Mouse (Mus musculus) CH12.LX (cell line): ENCODE results near the gene Psmd12. TPM values are rescaled to one million over a fixed set of nuclear protein-coding genes. Genes with fewer than 3 reads are reported as not detected.
A peak's percentile ranks its signal among the peaks of the same experiment; 100 is the strongest.

Experiments
- DNase-seq: peaks from one replicate; pipeline ENCODE4 v3.0.0-alpha.2; 2013; ENCODE audit errors: extremely low read depth
- H3K27ac ChIP-seq: 2 replicates; pipeline ENCODE4 v1.5.1; 2012; ENCODE audit warnings: low read depth, mild to moderate bottlenecking, control low read depth, moderate library complexity; ENCODE audit not compliant: insufficient read depth
- H3K27me3 ChIP-seq: replicated peaks from 2 replicates; pipeline ENCODE3; 2012; ENCODE audit warnings: inconsistent platforms
- H3K36me3 ChIP-seq, 2 experiments: replicated peaks in 1 of 2; 2 replicates each; pipeline versions ENCODE3 to v1.6.1; 2012; ENCODE audit warnings: inconsistent platforms in 1 of 2, low read length in 1 of 2, mild to moderate bottlenecking in 1 of 2, mixed read lengths in 1 of 2, moderate library complexity in 1 of 2; ENCODE audit not compliant: control insufficient read depth in 1 of 2, insufficient read depth in 1 of 2
- H3K4me1 ChIP-seq, 2 experiments: 2 replicates each; pipeline ENCODE4 v1.6.1; 2012; ENCODE audit warnings: inconsistent platforms in 1 of 2, moderate library complexity in 1 of 2; ENCODE audit not compliant: insufficient read depth in 2 of 2, control insufficient read depth in 1 of 2
- H3K4me2 ChIP-seq: 2 replicates; pipeline ENCODE4 v1.6.1; 2012; ENCODE audit warnings: low read depth, mild to moderate bottlenecking, control low read depth; ENCODE audit not compliant: poor library complexity, insufficient read depth, severe bottlenecking
- H3K4me3 ChIP-seq, 3 experiments: fragments of 150-350 bp in 1 of 3; sonication (generic) in 1 of 3; replicated peaks in 1 of 3; 2 replicates each; pipeline versions ENCODE3 to v1.5.1; 2011 to 2012; ENCODE audit warnings: low read depth in 2 of 3, low read length in 2 of 3, mild to moderate bottlenecking in 2 of 3, moderate library complexity in 2 of 3, control low read depth in 1 of 3, improper control_type of control experiment in 1 of 3, inconsistent platforms in 1 of 3, mixed read lengths in 1 of 3; ENCODE audit not compliant: poor library complexity in 1 of 3
- H3K79me2 ChIP-seq: replicated peaks from 2 replicates; pipeline ENCODE4 v1.6.1; 2012; ENCODE audit warnings: mild to moderate bottlenecking, moderate library complexity; ENCODE audit not compliant: control insufficient read depth, poor library complexity, insufficient read depth, severe bottlenecking; ENCODE audit errors: extremely low read depth
- H3K9ac ChIP-seq: 2 replicates; pipeline ENCODE4 v1.6.1; 2012; ENCODE audit warnings: low read depth, mild to moderate bottlenecking, control low read depth, moderate library complexity; ENCODE audit not compliant: insufficient read depth
- H3K9me3 ChIP-seq: replicated peaks from 2 replicates; pipeline ENCODE3; 2012; ENCODE audit warnings: low read length, inconsistent platforms, mixed read lengths
- CTCF ChIP-seq, 2 experiments: IDR thresholded peaks in 1 of 2; conservative IDR thresholded peaks in 1 of 2; 2 replicates each; pipeline ENCODE4 v1.5.1; 2011 to 2012; ENCODE audit warnings: low read depth in 2 of 2, low read length in 2 of 2, improper control_type of control experiment in 1 of 2, inconsistent platforms in 1 of 2, mild to moderate bottlenecking in 1 of 2, moderate library complexity in 1 of 2
- ELF1 ChIP-seq: IDR thresholded peaks from 2 replicates; pipeline ENCODE4 v1.6.1; 2014; ENCODE audit warnings: low read depth, mild to moderate bottlenecking, inconsistent platforms, low read length, improper control_type of control experiment
- EP300 ChIP-seq: IDR thresholded peaks from 2 replicates; pipeline ENCODE4 v1.6.1; 2011; ENCODE audit warnings: low read length, improper control_type of control experiment
- ETS1 ChIP-seq: conservative IDR thresholded peaks from 2 replicates; pipeline ENCODE4 v1.6.1; 2012; ENCODE audit warnings: low read depth, mild to moderate bottlenecking, inconsistent platforms, low read length, improper control_type of control experiment, moderate library complexity
- IRF4 ChIP-seq: IDR thresholded peaks from 2 replicates; pipeline ENCODE4 v1.6.1; 2014; ENCODE audit warnings: low read depth, mild to moderate bottlenecking, inconsistent platforms, low read length, improper control_type of control experiment
- JUN ChIP-seq: IDR thresholded peaks from 2 replicates; pipeline ENCODE4 v1.6.1; 2011; ENCODE audit warnings: low read depth, mild to moderate bottlenecking, low read length, improper control_type of control experiment, moderate library complexity; ENCODE audit not compliant: insufficient read depth
- JUND ChIP-seq: conservative IDR thresholded peaks from 2 replicates; pipeline ENCODE4 v1.6.1; 2011; ENCODE audit warnings: low read depth, low read length, improper control_type of control experiment
- MYC ChIP-seq: IDR thresholded peaks from 2 replicates; pipeline ENCODE4 v1.6.1; 2011; ENCODE audit warnings: low read depth, mild to moderate bottlenecking, improper control_type of control experiment, low read length
- NELFE ChIP-seq: IDR thresholded peaks from 2 replicates; pipeline ENCODE4 v1.6.1; 2011; ENCODE audit warnings: low read depth, low read length, improper control_type of control experiment
- NRF1 ChIP-seq: IDR thresholded peaks from 2 replicates; pipeline ENCODE4 v1.6.1; 2014; ENCODE audit warnings: low read depth, mild to moderate bottlenecking, inconsistent platforms, low read length, improper control_type of control experiment, moderate library complexity
- PAX5 ChIP-seq: IDR thresholded peaks from 2 replicates; pipeline ENCODE4 v1.6.1; 2012; ENCODE audit warnings: low read length, inconsistent platforms, mixed read lengths
- POLR2A ChIP-seq: IDR thresholded peaks from 2 replicates; pipeline ENCODE4 v1.6.1; 2011; ENCODE audit warnings: low read depth, mild to moderate bottlenecking, improper control_type of control experiment, low read length
- RCOR1 ChIP-seq: conservative IDR thresholded peaks from 2 replicates; pipeline ENCODE4 v1.6.1; 2012; ENCODE audit warnings: low read depth, mild to moderate bottlenecking, inconsistent platforms, low read length, improper control_type of control experiment
- SIN3A ChIP-seq: IDR thresholded peaks from 2 replicates; pipeline ENCODE4 v1.6.1; 2012; ENCODE audit warnings: low read length, improper control_type of control experiment, inconsistent platforms
- SMC3 ChIP-seq: IDR thresholded peaks from 2 replicates; pipeline ENCODE4 v1.6.1; 2011; ENCODE audit warnings: low read depth, low read length, improper control_type of control experiment
- UBTF ChIP-seq: IDR thresholded peaks from 2 replicates; pipeline ENCODE4 v1.6.1; 2012; ENCODE audit warnings: low read depth, mild to moderate bottlenecking, inconsistent platforms, low read length, improper control_type of control experiment, moderate library complexity
- USF1 ChIP-seq: IDR thresholded peaks from 2 replicates; pipeline ENCODE4 v1.6.1; 2014; ENCODE audit warnings: low read depth, mild to moderate bottlenecking, inconsistent platforms, low read length, improper control_type of control experiment
- ZC3H11A ChIP-seq: IDR thresholded peaks from 2 replicates; pipeline ENCODE4 v1.6.1; 2012; ENCODE audit warnings: low read depth, mild to moderate bottlenecking, inconsistent platforms, low read length, improper control_type of control experiment
- ZMIZ1 ChIP-seq: IDR thresholded peaks from 2 replicates; pipeline ENCODE4 v1.6.1; 2012; ENCODE audit warnings: low read depth, mild to moderate bottlenecking, inconsistent platforms, low read length, improper control_type of control experiment
- ZNF384 ChIP-seq: IDR thresholded peaks from 2 replicates; pipeline ENCODE4 v1.6.1; 2012; ENCODE audit warnings: low read depth, low read length, improper control_type of control experiment, inconsistent platforms
- dilution Hi-C: fragments of 300-500 bp; cut with MboI; formaldehyde crosslinking; loops from 2 replicates; pipeline ENCODE4 v1.14.3; 2020; ENCODE audit warnings: low sequenced_read_pairs; ENCODE audit not compliant: extremely low pct_unique_long_range_greater_than_20kb, extremely low pct_ligation_motif_present
- in situ Hi-C: fragments of 300-500 bp; cut with MboI; formaldehyde crosslinking; loops from 3 replicates; pipeline ENCODE4 v1.14.3; 2019; ENCODE audit warnings: low sequenced_read_pairs, low pct_ligation_motif_present, low pct_unique_long_range_greater_than_20kb, mixed read lengths
- polyA plus RNA-seq: library from polyadenylated mRNA; unstranded; fragments of >175 nt; gene quantifications from 2 replicates; pipeline ENCODE4 v1.2.1, GENCODE M21; 2012; ENCODE audit warnings: low read depth; ENCODE audit not compliant: insufficient read length
- total RNA-seq, 2 experiments: library from RNA; depleted of rRNA; stranded (reverse); fragments of 300-350 nt in 1 of 2; fragments of >200 nt in 1 of 2; gene quantifications; 2 replicates each; pipeline ENCODE4 v1.2.3; 2012 to 2014

Gene Psmd12
- total and polyA plus RNA-seq, 3 experiments = 108 to 257 (median 151) TPM

GRCm38 (mm10) chr11:107443121-107444095, 35.9 kb upstream of the Psmd12 start:
- Histone ChIP-seq H3K79me2 (no peaks in the 10 kb centered on the region), H3K36me3 (no peaks in the 10 kb centered on the region), H3K27me3 (no peaks in the 10 kb centered on the region), H3K4me3 (no peak overlapping the region), H3K9ac (no peak overlapping the region), H3K27ac (no peak overlapping the region), H3K9me3 (peaks cover under 1% of the 10 kb centered on the region), H3K4me1 (peaks cover 9 to 74% of the 10 kb centered on the region in 2 experiments), H3K4me2 (0 out of 2 replicates have a peak overlapping the region, but pooled peaks have one; percentile 5)
- DNase-seq = peak; percentile 65
- in situ Hi-C loops = no loop called here
- dilution Hi-C loops = no loop called here
- no peak for TF ChIP-seq NRF1
- TF ChIP-seq ZMIZ1 = no peak
- TF ChIP-seq USF1 = no peak
- TF ChIP-seq EP300 = peak; percentile 44; the same call in 1 of the 2 replicates
- TF ChIP-seq ELF1 = no peak
- peak; percentile 5 for TF ChIP-seq ETS1
- no peak for TF ChIP-seq IRF4
- peak; percentile 67 for TF ChIP-seq ZNF384
- no peak for TF ChIP-seq ZC3H11A

GRCm38 (mm10) chr11:107445683-107446082, 33.6 kb upstream of the Psmd12 start:
- no peak overlapping the region for H3K4me2 ChIP-seq
- H3K27ac ChIP-seq = no peak overlapping the region
- H3K9ac ChIP-seq = no peak overlapping the region
- in situ Hi-C loops (no loop called here), dilution Hi-C loops (no loop called here)
- no peaks in the 10 kb centered on the region for H3K9me3 ChIP-seq
- peaks cover 9 to 81% of the 10 kb centered on the region in 2 experiments for H3K4me1 ChIP-seq
- no peaks in the 10 kb centered on the region for H3K36me3 ChIP-seq
- no peak for DNase-seq
- no peak overlapping the region for H3K4me3 ChIP-seq
- no peaks in the 10 kb centered on the region for H3K27me3 ChIP-seq
- no peak for TF ChIP-seq POLR2A
- TF ChIP-seq JUN = no peak
- no peak for TF ChIP-seq CTCF (conservative IDR thresholded peaks at IDR 0.05 in 1 of 2, IDR thresholded peaks at IDR 0.05 in 1 of 2; ENCODE audit: low read depth in 2 of 2, low read length in 2 of 2)
- TF ChIP-seq ZC3H11A = no peak
- no peak for TF ChIP-seq IRF4
- no peak for TF ChIP-seq PAX5
- no peak for TF ChIP-seq SIN3A
- TF ChIP-seq ETS1 = no peak
- TF ChIP-seq MYC = no peak
- no peak for TF ChIP-seq SMC3
- no peak for TF ChIP-seq EP300
- no peak for TF ChIP-seq ZNF384
- TF ChIP-seq RCOR1 = no peak
- no peak for TF ChIP-seq NELFE
- TF ChIP-seq UBTF = no peak
- TF ChIP-seq JUND = no peak
- no peaks in the 10 kb centered on the region for H3K79me2 ChIP-seq
